Mouse (Mus musculus) embryonic fibroblast, embryonic 13.5 days (primary cell): ENCODE results near the gene Pde7b.

Experiments
- CTCF ChIP-seq: IDR thresholded peaks from 2 replicates; pipeline ENCODE4 v1.5.1; 2011; ENCODE audit warnings: mild to moderate bottlenecking, control low read depth, low read length, moderate library complexity, borderline replicate concordance; ENCODE audit not compliant: insufficient read depth
- POLR2A ChIP-seq: IDR thresholded peaks from 2 replicates; pipeline ENCODE4 v1.6.1; 2011; ENCODE audit warnings: low read depth, mild to moderate bottlenecking, control low read depth, low read length, moderate library complexity

DNA sequence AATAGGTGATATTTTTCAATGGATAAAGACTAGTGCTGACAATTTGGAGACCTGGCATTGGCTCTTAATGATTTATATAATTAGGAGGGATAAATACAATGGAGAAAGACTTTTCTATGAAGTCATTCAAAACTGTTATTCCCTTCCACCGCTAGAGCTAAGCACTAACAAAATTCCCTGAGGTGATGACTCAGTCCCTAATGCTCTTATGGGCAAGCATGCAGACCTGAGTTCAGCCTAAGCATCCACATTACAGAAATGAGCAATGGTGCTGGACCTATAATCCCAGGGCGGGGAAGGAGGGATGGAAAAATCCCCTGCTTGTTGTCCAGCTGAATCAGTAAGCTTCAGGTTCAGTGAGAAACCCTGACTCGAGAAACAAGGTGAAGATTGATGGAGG lies 260.2 kb downstream of the Pde7b start:
- TF ChIP-seq POLR2A (no peak), CTCF (no peak)
